20 mouse cellular contexts compared by ENCODE assay signal in the genomic region with DNA sequence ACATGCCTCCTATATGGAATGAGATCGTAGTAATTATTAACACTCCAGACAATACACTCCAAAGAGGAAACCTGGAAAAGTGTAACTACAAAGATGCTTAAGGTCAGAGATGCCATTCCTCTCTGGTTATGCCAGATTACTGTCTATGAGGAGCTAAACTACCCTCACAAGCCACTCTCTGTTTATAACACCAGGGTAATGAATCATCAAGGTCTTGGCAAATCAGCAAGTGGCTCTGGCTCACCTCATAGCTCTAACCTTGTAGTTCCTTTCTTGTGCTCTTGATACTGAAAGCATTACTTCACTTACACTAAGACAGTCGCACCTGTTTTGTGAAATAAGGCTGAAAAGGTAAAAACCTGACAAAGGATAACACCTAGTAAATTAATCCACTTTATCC. TPM values are rescaled to one million over a fixed set of nuclear protein-coding genes. Genes with fewer than 3 reads are reported as not detected.
DNase-seq lines count a peak whose midpoint lies in the region; ATAC-seq and TF ChIP-seq lines count a peak whose summit lies in the region.
"Had no signal": no experiment of that assay in that cellular context is flagged by ENCODE, and none has a peak within 500 bp of the region (broad histone marks: within the 10 kb centered on the region; RNA-seq: fewer than 3 reads in every experiment).

No protein-coding gene starts in this region.

- intact Hi-C loops in left cerebral cortex, postnatal 25 days (cut with DNase I), result no loop called here

- 0 out of 2 replicates have a peak, but pooled peaks have one; percentile 47 for ATAC-seq in stomach, postnatal 0 days (ENCODE audit: low FRiP score, low TSS enrichment)
- ATAC-seq: forebrain, embryonic 13.5 days; forebrain, embryonic 16.5 days had no signal

- no peak overlapping the region for H3K4me3 ChIP-seq in stomach, postnatal 0 days (ENCODE audit: low read depth, low read length)
- H3K4me3 ChIP-seq: forebrain, embryonic 10.5 days; forebrain, embryonic 13.5 days; hindbrain, embryonic 12.5 days; hindbrain, embryonic 15.5 days had no signal

- DNase-seq in kidney, adult 9 months, result peak; percentile 57
- DNase-seq in kidney, postnatal 25 days, result no peak
- DNase-seq in 3T3-L1 (ENCODE audit: low read depth, low spot score), result peak; percentile 38
- peak; percentile 8 for DNase-seq in NIH3T3 (ENCODE audit: low read depth)
- DNase-seq in stomach, postnatal 0 days (ENCODE audit: low spot score), result no peak
- DNase-seq in left cerebral cortex, postnatal 25 days (ENCODE audit: low spot score in 2 of 2), result no peak
- DNase-seq: adrenal gland, adult 2 months; cerebellum, adult 18-20 months; cerebellum, adult 9-10 months; cerebellum, postnatal 14 days; gastrocnemius, postnatal 10 days; gastrocnemius, postnatal 36 days had no signal

- no peaks in the 10 kb centered on the region for H3K9me3 ChIP-seq in stomach, postnatal 0 days (ENCODE audit: control insufficient read depth, low read length)
- H3K9me3 ChIP-seq: forebrain, embryonic 10.5 days; forebrain, embryonic 13.5 days; hindbrain, embryonic 12.5 days; hindbrain, embryonic 15.5 days had no signal

- no peak overlapping the region for H3K27ac ChIP-seq in stomach, postnatal 0 days (replicated peaks)
- H3K27ac ChIP-seq: forebrain, embryonic 10.5 days; forebrain, embryonic 13.5 days; hindbrain, embryonic 12.5 days; hindbrain, embryonic 15.5 days had no signal

- H3K4me2 ChIP-seq in stomach, postnatal 0 days (replicated peaks; ENCODE audit: low read depth), result no peak overlapping the region
- H3K4me2 ChIP-seq: forebrain, embryonic 13.5 days; heart, embryonic 11.5 days; hindbrain, embryonic 12.5 days; hindbrain, embryonic 15.5 days had no signal

- no peaks in the 10 kb centered on the region for H3K4me1 ChIP-seq in stomach, postnatal 0 days (replicated peaks; ENCODE audit: control insufficient read depth, insufficient read depth)
- H3K4me1 ChIP-seq: forebrain, embryonic 10.5 days; forebrain, embryonic 13.5 days; hindbrain, embryonic 12.5 days; hindbrain, embryonic 15.5 days had no signal

- no peak for TF ChIP-seq EP300 in stomach, postnatal 0 days (optimal IDR thresholded peaks at IDR 0.05)

- H3K36me3 ChIP-seq in stomach, postnatal 0 days (ENCODE audit: control insufficient read depth, insufficient read depth, low read length), result no peaks in the 10 kb centered on the region
- H3K36me3 ChIP-seq: forebrain, embryonic 10.5 days; hindbrain, embryonic 12.5 days; hindbrain, embryonic 15.5 days had no signal

- H3K27me3 ChIP-seq in stomach, postnatal 0 days (ENCODE audit: control insufficient read depth, insufficient read depth, low read length), result no peaks in the 10 kb centered on the region
- H3K27me3 ChIP-seq: forebrain, embryonic 13.5 days; hindbrain, embryonic 12.5 days; hindbrain, embryonic 15.5 days had no signal

- 53% methylated on average over 2 of the region's 2 CpGs for WGBS in stomach, postnatal 0 days

- H3K9ac ChIP-seq in stomach, postnatal 0 days (ENCODE audit: low read length), result no peak overlapping the region
- H3K9ac ChIP-seq: forebrain, embryonic 13.5 days; hindbrain, embryonic 12.5 days; hindbrain, embryonic 15.5 days had no signal

- TF ChIP-seq CTCF in stomach, postnatal 0 days (IDR thresholded peaks at IDR 0.05; ENCODE audit: low read depth), result no peak

RNA-seq across cellular contexts. Expression of a gene that starts 17.5 kb away (rescaled TPM):
- 7.7 and 7.9 TPM in 2 replicates for polyA plus RNA-seq in stomach, postnatal 0 days (2015; fragmentation: Nextera tagmentation; extraction: Ambion mirVana)
- 10 to 100 TPM; 41.4 to 48.0 TPM for total RNA-seq in left cerebral cortex, postnatal 25 days (2021)
- total RNA-seq: adrenal gland, postnatal 36 days had no signal
- polyA plus RNA-seq: adrenal gland, adult 2 months; heart, postnatal 0 days had no signal

Comparison
In these comparisons a context has a peak if more than half of its experiments do, and no peak if none do; other contexts are left out.
1. DNase-seq: peak in kidney, adult 9 months (single experiment), 3T3-L1 (single experiment) and NIH3T3 (single experiment); none in kidney, postnatal 25 days (0 of 2), stomach, postnatal 0 days (single experiment) and left cerebral cortex, postnatal 25 days (0 of 2).